Mouse (Mus musculus): ENCODE measurements around the gene Homez.

The Homez gene

DNA sequence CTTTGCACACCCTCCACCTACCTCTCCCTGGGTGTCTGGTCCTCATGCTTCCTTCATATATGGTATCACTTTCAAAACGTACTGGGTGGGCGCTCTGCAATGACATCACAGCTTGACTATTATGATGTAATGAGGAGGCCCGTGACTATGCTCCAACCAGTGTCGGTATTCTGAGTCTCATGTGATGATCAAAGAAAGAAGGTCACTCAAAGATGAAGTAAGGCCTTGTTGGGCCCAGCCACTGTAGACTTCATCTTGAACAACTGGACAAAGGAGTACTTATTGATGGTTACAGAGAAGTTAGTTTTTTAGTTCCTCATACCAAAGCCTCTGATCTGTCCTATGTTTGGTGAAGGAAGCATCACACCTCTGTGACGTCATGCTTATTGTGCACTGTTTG, at the start of gene Homez:
Gene Homez (minus strand): TSS at position 101 of the 400 bp plus-strand sequence.
- DNase-seq = no peak

DNA sequence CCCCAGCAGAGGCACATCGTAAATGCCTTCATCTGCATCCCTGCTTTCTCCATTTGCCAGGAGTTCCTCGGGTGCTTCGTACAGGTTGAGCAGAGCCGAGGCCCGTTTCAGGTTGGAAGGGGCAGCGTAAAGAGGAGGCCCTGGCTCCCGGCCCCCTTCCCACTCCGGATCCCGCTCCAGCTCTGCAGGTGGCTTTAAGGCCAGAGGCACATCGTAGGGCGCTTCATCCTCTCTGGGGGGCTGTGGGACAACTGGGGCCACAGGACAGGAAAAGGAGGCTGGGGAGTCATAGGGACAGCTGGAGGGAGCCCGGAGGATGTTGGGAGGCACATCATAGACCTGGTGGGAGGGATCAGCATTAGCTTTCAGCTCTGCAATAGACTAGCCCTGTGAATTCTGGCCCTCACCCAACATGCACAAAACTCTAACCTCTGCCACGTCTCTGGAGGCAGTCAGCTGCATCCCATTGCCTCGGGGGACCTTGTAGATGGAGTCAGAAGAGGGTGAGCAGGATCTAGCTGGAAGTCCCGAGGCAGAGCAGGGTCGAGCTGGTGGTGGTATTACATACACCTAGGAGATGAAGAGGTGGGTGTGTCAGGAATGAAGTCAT, 49.4 kb upstream of the Homez start:
- no peak for DNase-seq

DNA sequence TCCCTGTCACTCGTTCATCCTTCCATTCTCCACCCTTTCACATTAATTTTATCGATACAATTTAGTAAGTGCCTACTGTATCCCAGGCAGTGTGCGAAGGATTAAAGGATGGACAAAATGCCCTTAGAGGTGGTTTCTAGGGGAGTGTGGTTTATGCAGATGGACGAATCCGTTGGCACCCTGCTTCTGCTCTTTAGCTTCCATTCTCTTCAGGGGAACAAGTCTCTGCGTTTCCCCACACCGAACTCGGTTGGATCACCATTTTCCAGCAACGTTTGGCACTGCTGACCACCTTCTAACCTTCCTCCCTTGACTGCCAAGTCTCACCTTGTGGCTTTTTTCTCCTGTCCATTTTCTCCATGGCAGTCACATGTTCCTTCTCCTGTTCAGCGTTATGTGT, 42.6 kb upstream of the Homez start:
- DNase-seq = no peak

DNA sequence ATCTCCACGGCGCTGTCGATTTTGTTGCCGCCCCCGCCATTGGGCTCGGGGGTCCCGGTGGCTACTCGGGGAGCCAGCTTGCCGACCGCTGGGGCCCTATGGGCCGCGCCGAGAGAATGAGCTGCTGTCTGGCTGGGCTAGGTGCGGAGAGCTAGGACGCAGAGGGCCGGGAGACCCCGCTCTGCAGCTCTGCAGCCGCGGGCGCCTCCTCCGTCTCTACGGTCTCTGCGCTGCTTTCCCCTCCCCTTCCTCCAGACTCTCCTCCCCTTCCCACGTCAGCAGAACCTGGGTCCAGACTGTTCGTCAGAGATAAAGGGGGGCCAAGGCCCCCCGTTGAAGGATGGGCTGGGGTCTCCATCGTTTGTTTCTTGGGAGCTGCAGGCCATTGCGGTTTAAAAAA, 42.1 kb upstream of the Homez start, which contains the start of gene Slc22a17:
Gene Slc22a17 (minus strand): TSS at position 247 of the 400 bp plus-strand sequence.
- DNase-seq = no peak

DNA sequence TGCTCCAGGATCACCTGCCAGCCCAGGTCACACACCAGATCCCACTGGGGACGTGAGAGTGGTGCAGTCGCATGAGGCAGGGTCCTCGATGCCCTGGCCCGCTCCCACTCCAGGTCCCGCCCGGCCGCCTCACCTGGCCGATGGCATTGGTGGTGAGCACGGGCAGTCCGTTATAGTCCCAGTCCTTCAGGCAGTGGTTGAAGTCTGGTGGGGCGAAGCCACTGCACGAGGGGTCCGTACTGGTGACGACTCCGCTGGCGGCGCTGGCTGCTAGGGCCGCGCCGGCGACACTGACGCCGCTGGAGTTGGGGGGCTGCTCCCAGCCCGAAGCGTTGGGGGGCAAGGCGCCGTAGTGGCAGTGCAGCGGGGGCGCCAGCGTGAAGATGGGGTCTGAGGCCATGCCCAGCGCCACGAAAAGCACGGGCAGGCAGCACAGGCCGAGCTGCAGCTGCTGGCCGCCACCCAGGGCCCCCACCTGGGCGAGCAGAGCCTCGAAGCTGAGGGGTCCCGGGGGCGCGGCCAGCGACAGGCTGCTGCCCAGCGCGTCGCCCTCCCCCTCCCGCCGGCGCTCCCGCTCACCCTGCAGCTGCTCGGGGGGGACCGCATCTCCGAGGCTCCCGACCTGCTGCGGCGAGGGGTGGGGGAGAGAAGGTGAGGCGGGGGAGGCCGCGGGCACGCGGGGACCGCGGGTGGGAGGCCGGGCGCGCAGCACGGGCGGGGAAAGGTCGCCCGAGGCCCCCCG, 41.5 kb upstream of the Homez start:
- DNase-seq = no peak

DNA sequence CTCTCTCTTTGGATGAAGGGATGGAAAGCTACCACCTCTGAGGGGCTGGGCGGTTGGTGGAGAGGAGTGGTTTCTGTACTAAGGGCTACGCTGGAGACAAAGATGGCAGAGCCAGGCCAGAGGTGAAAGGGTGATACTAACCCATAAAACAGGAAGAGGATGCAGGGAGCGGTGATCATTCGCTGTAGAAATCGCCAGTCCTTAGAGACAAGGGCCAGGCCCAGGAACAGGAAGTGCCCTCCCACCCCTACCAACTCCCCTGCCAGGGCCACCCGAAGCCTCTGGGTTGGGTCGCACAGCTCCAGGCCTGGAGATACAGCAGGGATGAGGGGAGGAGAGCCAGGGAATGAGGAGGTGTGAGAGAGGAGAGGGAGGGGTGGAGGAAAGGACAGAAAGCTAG, 37.9 kb upstream of the Homez start:
- no peak for DNase-seq

DNA sequence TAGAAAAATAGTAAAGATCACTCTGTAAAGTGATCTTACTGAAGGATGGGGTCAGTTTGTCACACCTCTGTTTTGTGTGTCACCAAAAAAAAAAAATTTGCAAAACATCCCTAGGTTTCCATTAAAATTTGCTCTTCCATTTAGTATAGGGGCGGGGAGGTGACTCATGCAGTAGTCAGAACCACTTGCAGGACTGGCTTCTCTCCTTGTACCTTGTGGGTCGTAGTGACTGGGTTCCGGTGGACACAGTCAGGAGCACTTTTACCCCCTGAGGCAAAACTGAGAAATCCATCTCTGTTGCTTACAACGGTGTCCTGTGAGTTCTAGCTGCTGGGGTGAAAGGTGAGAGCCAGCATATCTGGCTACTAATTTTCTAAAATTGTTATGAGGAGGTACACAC, 32.9 kb upstream of the Homez start:
- no peak for DNase-seq

DNA sequence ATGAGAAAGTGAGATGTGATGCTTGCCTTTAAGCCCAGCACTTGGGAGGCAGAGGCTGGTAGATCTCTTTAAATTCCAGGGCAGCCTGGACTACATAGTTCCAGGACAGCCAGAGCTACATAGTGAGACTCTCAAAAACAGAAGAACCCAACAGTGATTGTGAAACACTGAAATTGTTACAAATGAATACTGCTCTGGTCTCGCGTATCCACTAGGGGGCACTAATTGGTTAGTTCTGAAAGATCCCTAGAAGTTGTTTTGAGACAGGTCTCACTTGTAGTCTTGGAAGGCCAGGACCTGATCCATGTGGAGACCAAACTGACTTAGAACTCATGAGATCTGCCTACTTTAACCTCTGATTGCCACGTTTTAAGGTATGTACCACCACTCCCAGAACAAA, 29.6 kb upstream of the Homez start:
- DNase-seq = peak in 1 of 2 experiments; percentile 33

DNA sequence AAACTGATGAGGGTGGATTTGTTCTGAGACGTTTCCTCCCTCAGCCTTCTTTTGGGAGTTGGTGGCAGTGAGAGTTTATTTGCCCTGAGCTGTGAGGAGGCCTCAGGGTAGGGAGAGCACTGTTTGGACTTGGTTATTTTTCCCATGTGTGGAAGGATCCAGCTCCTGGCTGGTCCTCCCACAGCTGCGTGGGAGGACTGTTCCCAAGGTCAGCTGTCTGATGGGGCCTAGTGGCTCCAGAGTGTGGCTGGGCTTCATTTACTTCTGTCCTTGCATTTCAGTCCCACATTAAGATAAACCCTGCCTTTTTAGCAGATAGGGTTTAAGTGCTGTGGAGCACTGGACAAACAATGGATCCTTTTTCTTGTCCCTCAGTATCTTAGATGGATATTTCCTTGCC, 26.7 kb upstream of the Homez start:
- no peak for DNase-seq

DNA sequence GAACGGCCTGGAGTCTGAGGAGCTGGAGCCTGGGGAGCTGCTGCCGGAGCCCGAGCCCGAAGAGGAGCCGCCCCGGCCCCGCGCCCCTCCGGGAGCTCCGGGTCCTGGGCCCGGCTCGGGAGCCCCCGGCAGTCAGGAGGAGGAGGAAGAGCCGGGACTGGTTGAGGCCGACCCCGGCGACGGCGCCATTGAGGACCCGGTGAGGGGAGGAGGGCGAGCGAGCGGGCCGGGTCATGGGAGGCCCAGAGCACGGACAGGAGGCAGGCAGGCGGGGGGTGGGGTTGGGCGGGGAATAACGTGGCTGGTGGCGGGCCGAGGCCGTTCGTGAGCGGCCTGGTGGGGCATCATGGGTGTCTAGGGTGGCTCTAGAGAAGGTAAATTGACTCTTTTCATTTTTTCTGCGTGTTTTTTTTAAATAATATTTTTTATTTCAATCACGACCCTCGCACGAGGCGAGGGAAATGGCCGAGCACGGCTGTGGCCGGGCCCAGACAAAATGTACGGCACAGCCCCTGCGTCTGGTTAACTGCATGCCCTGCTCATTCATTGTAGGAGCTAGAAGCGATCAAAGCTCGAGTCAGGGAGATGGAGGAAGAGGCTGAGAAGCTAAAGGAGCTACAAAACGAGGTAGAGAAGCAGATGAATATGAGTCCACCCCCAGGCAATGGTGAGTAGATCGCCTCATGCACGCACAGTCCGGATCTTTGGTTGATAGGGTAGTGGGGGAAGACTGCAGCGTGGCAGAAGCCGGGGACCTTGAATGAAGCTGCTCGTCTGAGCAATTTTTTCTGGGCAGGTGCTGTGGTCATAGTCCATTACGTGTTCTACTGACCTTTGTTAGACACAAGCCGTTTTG, 23.8 kb upstream of the Homez start:
- peak in 1 of 2 experiments; percentile 61 for DNase-seq

DNA sequence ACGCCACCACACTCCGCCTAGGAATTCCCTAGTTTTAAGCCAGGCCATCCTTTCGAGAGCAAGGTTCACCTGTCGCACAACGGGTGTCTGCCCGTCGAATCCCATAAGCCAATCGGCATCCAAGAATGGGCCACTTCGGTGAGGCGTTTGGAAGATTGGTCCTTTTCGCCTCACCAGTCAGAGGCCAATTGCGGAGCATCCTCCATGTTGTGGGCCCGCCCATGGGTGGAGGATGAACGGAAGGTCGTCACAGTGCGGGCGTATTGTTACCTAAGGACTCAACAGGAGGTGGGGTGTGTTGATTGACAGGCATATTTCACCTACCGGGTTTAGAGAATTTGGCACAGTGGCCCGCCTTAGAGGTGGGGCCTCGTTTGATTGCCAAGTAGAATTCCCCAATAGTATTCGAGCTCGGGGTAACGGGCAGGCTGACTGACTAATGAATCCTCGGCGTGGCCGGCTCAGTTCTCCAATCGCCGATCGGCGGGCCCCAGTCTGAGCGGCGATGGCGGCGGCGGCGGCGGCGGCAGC, 23.0 kb upstream of the Homez start:
- peak; percentile 95 to 99 for DNase-seq

DNA sequence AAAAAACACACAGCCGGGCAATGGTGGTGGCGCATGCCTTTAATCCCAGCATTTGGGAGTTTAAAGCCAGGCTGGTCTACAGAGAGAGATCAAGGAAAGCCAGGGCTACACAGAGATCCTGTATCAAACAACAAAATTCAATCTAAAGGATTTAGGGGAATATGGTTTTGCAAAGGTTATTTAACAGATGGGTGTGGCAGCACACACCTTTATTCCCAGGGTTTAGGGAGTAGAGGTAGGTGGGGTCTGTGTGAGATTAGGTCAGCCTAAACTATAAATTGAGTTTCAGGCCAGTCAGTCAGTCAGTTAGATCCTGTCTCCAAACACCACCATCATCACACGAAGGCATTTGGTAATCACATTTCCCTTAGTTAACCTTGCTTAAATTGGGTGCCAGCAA, 21.4 kb upstream of the Homez start, which contains the start of gene Pabpn1:
Gene Pabpn1 (plus strand): TSS at position 301 of the 400 bp plus-strand sequence.
- no peak for DNase-seq

DNA sequence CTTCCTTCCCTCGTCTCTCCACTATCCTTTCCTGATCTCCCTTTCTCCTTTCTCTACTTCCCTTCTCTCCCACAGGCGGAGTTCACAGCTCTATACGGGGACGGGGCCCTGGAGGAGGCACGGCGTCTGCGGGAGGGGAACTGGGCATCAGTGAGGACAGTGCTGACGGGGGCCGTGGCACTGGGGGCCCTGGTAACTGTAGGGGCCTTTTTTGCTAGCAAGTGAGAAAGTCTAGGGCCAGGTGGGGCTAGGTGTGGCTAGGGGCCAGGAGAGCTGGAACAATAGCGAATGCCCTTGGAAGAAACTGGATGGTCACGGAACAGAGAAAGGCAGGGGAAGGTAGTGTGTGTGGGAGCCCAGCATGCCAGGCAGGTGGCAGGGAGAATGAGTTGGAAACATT, 14.5 kb upstream of the Homez start:
- DNase-seq = no peak

DNA sequence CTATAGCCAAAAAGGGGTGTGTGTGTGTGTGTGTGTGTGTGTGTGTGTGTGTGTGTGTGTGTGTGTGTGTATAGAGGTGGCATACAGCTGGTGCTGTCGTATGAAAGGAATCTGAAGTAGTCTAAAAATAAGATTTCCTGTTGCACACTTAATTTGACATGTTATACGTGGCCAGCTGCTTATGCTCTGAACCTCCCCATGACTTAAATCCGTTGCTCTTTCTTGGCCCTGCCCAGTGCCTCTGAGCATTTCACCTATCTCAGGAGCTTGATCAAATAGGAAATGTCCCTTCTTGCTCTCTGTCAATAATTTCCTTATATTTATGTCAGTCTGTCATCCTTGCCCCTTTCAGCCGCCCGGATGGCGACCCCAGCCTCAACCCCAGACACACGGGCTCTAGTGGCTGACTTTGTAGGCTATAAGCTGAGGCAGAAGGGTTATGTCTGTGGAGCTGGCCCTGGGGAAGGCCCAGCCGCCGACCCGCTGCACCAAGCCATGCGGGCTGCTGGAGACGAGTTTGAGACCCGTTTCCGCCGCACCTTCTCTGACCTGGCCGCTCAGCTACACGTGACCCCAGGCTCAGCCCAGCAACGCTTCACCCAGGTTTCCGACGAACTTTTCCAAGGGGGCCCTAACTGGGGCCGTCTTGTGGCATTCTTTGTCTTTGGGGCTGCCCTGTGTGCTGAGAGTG, 13.4 kb upstream of the Homez start:
- DNase-seq = no peak

DNA sequence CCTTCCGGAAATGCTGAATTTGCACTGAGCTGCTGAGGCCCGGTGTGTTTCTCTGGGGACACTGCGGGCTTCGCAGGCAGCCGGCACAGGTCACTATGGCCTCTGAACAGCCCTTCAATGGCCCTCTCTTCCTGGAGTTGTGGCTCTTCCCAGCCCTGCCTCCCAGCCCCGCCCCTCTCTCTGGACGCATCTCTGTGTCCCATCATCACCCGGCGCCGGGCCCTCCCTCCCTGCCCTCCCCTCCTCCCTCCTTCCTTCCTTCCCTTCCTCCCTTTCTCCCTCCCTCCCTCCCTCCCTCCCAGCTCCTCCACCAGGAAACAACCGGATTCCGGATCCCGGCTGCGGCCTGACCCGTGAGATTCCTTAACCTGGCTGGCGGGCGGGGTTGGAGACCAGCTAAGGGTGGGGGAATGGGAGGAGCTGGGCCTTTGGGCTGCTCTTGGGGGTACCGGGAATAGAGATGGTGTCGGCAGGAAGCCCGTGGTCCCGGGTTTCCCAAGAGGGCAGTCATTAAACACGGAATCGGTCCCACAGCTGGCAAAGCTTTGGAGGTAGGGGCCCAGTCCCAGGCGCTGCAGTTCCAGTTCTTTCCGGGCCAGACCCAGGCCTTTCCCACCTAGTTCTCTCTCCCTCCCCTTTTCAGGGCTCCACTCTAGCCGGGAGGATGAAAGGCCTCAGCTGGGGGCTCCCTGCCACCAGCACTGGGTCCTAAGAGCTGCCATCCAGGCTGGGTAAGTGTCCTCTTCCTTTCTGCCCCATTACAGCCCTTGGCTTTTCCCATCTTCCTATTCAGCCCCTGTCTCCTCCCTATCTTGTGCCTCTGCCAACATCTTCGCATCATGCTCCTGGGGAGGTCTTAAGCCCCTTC, 12.6 kb upstream of the Homez start, which contains the start of the genes Bcl2l2 and Gm20521:
Gene Bcl2l2 (plus strand): TSS at position 224 of the 868 bp plus-strand sequence.
Gene Gm20521 (plus strand): TSS at position 288 of the 868 bp plus-strand sequence.
- peak in 1 of 2 experiments; percentile 28 for DNase-seq

DNA sequence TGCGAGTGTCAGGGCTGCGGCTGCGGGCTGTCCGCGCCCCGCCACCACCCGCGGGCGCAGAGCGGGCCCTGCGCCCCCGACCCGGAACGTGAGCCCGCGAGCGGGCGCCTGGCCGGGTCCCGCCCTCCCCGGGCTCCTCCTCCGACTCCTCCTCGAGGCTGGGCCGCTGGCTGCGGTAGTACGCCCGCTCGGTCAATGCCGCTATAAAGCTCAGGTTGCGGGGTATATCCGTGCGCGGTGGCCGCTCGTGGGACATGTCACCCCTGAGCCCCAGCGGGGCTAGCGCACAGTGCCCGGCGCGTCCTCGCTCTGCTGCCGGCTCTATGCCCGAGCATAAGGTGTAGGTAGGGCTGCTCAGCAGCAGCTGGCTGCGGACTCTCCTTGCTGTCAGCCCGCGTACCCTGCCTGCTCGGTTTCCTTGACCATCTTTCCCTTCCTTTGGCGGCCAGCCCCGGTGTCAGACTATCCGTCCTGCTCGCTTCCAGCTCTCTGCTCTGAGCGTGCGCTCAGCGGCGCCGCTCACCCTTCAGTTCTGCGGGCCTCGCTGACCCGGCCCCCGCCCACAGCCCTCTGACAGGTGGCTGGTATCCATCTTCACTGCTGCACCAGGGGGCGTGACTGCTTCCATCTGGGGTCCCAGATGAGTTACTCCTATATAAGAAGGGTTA, 6.4 kb upstream of the Homez start, which contains the start of gene Ppp1r3e:
Gene Ppp1r3e (minus strand): TSS at position 503 of the 668 bp plus-strand sequence.
- DNase-seq = peak; percentile 45 to 54

DNA sequence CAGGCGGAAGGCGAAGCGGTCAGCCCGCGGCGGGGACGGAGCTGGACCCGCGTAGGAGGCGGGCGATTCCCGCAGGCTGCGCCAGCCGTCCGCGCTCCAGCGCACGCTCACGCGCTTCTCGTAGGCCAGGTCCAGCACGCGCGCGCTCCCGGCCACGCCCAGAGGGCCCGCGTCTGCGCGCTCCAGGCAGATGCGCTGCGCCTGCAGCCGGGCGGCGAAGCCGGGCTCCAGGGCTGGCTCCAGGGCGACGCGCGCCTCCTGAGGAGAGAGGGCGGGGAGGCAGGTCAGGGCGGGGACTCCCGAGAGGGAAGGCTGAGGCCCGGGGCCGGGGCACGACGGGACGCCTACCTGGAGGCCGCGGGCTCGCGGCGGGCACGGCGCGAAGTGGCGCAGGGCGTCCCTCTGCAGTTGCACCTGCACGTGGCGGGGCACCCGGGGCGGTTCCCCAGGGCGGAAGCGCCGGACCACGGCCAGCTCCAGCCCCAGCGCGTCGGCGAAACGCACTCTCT, 5.8 kb upstream of the Homez start:
- peak; percentile 71 to 78 for DNase-seq

DNA sequence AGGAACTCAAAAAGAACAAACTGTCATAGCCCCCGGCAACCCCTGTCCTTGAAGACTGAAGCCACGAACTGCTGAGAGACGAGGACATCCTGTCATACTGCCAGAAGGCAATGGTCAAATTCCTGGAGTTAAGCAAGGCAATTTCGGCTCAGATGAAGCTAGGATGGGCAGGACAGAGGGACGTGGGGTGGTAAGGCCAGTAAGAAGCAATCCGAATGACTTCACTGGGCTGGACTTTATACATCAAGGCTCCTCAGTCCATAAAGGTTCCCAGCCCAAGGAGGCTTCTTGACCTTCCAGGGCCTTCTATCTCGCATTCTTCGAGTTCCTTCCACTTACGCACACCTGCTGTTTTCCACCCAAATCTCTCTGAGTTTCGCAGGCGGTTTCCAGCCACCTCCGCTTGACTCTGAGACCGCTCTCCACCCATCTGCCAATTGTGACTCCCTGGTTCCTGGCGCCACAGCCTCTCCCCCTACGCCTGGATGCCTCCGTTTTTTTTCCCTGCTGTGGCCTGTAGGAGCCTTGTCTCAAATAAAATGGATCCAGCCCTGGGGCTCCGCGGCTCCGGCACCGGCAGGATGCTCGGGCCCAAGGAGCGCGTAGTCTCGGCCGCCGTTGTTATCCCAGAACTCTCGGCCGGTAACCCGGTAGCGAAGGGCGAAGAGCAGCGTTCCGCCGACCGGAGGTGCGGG, 5.2 kb upstream of the Homez start:
- DNase-seq = no peak

DNA sequence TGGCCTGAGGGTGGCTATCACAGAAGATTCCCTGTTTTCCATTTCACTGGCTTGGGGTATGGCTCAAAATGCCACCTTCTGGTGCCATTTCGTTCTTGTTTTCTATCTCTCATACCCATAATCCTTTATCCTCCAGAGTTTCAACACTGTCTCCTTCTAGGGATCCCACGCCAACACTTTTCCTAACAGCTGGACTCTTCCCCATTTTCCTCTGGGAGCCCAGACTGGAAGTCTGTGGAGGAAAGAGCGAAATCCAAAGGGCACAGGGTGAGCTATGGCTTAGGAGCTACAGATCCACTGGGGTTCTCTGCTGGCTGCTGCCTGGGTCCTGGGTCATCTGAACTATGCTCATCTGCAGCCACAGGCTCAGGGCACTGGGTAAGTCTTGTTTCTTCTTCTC, 3.4 kb upstream of the Homez start:
- no peak for DNase-seq

DNA sequence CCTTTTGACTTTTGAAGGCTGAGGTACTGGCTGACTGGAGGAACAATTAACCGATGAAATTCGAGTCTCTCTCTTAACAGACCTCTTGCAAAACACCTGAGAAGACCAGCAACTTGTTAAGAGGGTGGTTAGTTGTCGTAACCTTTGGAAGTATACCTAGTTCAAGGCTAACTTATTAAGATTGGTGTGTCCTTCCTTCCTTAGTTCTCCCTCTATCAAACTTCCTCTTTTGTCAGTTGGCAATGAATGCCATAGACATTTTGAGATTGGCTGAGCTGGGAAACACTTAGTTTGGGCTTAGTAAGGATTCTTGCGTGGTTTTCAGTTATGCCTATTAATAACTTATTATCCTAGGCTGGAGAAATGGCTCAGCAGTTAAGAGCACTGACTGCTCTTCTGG, 2.7 kb downstream of the Homez start:
- DNase-seq = no peak

Measured in thymus, adult 18-20 months (tissue).